Mouse (Mus musculus) limb, embryonic 14.5 days (tissue): ENCODE measurements around the gene Nt5dc2. TPM values are rescaled to one million over a fixed set of nuclear protein-coding genes. Genes with fewer than 3 reads are reported as not detected.

ENCODE experiments used
- ATAC-seq: fragments of 200-750 bp; cut with Nextera tagmentation; 2 replicates; pipeline ENCODE4 v1.8.0; 2017; ENCODE audit warnings: low read depth, moderate number of reproducible peaks, moderate TSS enrichment; ENCODE audit not compliant: low FRiP score
- DNase-seq: peaks from one replicate; pipeline ENCODE4 v3.0.0-alpha.2; 2015; ENCODE audit warnings: low spot score
- H3K27ac ChIP-seq: fragments of 300-500 bp; sonication (generic); replicated peaks from 2 replicates; pipeline ENCODE4 v1.5.1; 2014; ENCODE audit warnings: low read depth, mild to moderate bottlenecking, low read length, moderate library complexity, mixed read lengths
- H3K27me3 ChIP-seq: fragments of 300-500 bp; sonication (generic); 2 replicates; pipeline ENCODE4 v1.6.1; 2014; ENCODE audit warnings: low read length, mixed read lengths; ENCODE audit not compliant: control insufficient read depth, insufficient read depth
- H3K36me3 ChIP-seq: fragments of 300-500 bp; sonication (generic); 2 replicates; pipeline ENCODE4 v1.6.1; 2014; ENCODE audit warnings: mild to moderate bottlenecking, low read length, moderate library complexity, mixed read lengths; ENCODE audit not compliant: control insufficient read depth, insufficient read depth
- H3K4me1 ChIP-seq: fragments of 300-500 bp; sonication (generic); 2 replicates; pipeline ENCODE4 v1.6.1; 2014; ENCODE audit warnings: antibody characterized with exemption, low read length, mixed read lengths; ENCODE audit not compliant: control insufficient read depth, insufficient read depth
- H3K4me2 ChIP-seq: fragments of 300-500 bp; sonication (generic); replicated peaks from 2 replicates; pipeline ENCODE4 v1.6.1; 2014; ENCODE audit warnings: low read depth, mild to moderate bottlenecking, low read length, moderate library complexity; ENCODE audit not compliant: severe bottlenecking
- H3K4me3 ChIP-seq: fragments of 300-500 bp; sonication (generic); replicated peaks from 2 replicates; pipeline ENCODE4 v1.5.1; 2014; ENCODE audit warnings: low read length
- H3K9ac ChIP-seq: fragments of 300-500 bp; sonication (generic); 2 replicates; pipeline ENCODE4 v1.6.1; 2014; ENCODE audit warnings: mild to moderate bottlenecking, low read depth, low read length, moderate library complexity; ENCODE audit not compliant: severe bottlenecking
- H3K9me3 ChIP-seq: fragments of 300-500 bp; sonication (generic); 2 replicates; pipeline ENCODE4 v1.6.1; 2016; ENCODE audit warnings: low read length; ENCODE audit not compliant: control insufficient read depth
- POLR2A ChIP-seq: fragments of 200-500 bp; IDR thresholded peaks from 2 replicates; pipeline ENCODE4 v1.8.0; 2012; ENCODE audit warnings: inconsistent platforms, mild to moderate bottlenecking, moderate library complexity, borderline replicate concordance; ENCODE audit not compliant: insufficient read depth, insufficient read length; ENCODE audit errors: extremely low read depth
- WGBS: fragments of 180-500 bp; shearing (Covaris S2); extraction: QIAGEN DNeasy Blood & Tissue Kit; methylation state at CpG from one replicate; pipeline ENCODE4 v1.1.7; 2014; 5-methylcytosine and 5-hydroxymethylcytosine counted together
- polyA plus RNA-seq, 2 experiments: library from polyadenylated mRNA; depleted of rRNA in 1 of 2; stranded (reverse) in 1 of 2; unstranded in 1 of 2; fragments of >200 nt; fragmentation: Nextera tagmentation in 1 of 2; extraction: Ambion mirVana in 1 of 2; gene quantifications; 2 replicates each; pipeline versions ENCODE4 v1.2.1 to v1.2.3; 2012 to 2014

The Nt5dc2 gene
- polyA plus RNA-seq, 2 experiments, result 357 to 361 TPM

DNA sequence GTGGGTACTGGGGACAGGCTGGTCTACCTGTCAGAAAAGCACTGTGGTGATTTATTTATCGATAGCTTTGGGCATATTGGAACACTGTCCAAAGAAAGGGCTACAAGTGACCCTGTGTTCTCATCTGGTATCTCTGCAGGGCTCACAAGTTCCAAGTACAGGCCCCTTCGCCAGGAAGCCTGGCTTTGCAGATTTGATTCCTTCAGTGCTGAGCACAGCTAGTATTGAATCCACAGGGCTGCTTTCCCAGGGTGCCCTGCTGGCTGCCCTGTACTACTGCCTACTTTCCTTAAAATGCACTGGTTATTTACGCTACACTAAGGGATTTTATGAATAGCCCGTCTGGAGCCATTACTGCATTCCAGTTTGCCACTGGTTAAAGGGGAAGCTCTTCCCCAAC, 50.7 kb downstream of the Nt5dc2 start:
- Histone ChIP-seq H3K4me1 (no peaks in the 10 kb centered on the region), H3K4me2 (no peak overlapping the region), H3K27me3 (no peaks in the 10 kb centered on the region), H3K36me3 (peaks cover 98% of the 10 kb centered on the region), H3K4me3 (no peak overlapping the region), H3K27ac (no peak overlapping the region), H3K9me3 (no peaks in the 10 kb centered on the region), H3K9ac (no peak overlapping the region)
- WGBS, result 86% methylated on average over 4 of the region's 4 CpGs
- ATAC-seq, result no peak
- DNase-seq, result no peak
- no peak for TF ChIP-seq POLR2A

DNA sequence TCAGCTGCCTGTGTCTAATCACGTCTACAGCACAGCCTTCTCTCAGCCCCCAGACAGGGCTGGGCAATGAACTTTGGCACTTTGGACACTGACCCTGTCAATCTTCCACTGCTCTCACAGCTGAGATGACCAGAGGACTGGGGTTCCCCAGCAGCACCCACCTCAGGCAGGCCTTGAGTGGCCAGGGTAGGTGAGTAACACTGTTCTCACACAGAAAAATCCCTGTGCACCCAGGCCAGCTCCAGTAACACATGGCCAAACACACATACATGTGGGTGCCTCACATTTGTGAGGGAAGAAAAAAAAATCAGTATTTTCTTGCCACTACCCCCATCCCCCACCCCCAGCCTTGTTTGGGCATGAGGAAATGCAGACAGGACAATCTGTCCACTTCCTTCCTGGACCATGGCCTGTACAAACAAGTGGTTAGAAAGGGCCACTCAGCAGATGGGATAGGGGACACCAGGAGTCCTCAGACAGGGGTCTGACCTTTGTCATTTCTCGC, 52.0 kb downstream of the Nt5dc2 start:
- no peak overlapping the region for H3K4me2 ChIP-seq
- DNase-seq, result no peak
- H3K9ac ChIP-seq, result no peak overlapping the region
- TF ChIP-seq POLR2A, result no peak
- H3K4me3 ChIP-seq, result no peak overlapping the region
- H3K27me3 ChIP-seq, result no peaks in the 10 kb centered on the region
- H3K36me3 ChIP-seq, result peaks cover 98% of the 10 kb centered on the region
- ATAC-seq, result 0 out of 2 replicates have a peak, but pooled peaks have one; percentile 9
- H3K27ac ChIP-seq, result no peak overlapping the region
- 68% methylated on average over 2 of the region's 2 CpGs for WGBS
- H3K4me1 ChIP-seq, result no peaks in the 10 kb centered on the region
- H3K9me3 ChIP-seq, result no peaks in the 10 kb centered on the region

DNA sequence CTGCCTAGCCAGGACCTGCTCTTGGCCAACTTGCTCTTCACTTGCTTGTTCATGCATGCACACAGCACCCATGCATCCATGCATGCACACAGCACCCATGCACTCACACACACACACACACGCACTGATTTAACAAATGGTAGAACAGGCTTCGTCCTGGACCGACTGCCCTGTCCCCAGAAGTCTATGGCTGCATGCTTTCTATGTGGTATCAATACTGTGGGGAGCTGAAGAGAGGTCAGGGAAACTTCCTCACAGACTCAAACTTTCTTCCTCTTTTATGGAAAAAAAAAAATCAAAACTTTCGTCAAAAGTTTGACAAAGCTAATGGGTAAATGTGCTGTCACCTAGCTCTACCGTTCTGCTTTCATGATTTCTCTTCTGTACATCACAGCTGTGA, 52.7 kb downstream of the Nt5dc2 start:
- H3K4me1 ChIP-seq, result no peaks in the 10 kb centered on the region
- peaks cover 100% of the 10 kb centered on the region for H3K36me3 ChIP-seq
- no peaks in the 10 kb centered on the region for H3K27me3 ChIP-seq
- H3K9me3 ChIP-seq, result no peaks in the 10 kb centered on the region
- no peak for TF ChIP-seq POLR2A
- ATAC-seq (no peak), DNase-seq (no peak)
- H3K4me2 ChIP-seq, result no peak overlapping the region
- 91% methylated on average over 5 of the region's 5 CpGs for WGBS
- H3K4me3 ChIP-seq, result no peak overlapping the region
- no peak overlapping the region for H3K27ac ChIP-seq
- H3K9ac ChIP-seq, result no peak overlapping the region

DNA sequence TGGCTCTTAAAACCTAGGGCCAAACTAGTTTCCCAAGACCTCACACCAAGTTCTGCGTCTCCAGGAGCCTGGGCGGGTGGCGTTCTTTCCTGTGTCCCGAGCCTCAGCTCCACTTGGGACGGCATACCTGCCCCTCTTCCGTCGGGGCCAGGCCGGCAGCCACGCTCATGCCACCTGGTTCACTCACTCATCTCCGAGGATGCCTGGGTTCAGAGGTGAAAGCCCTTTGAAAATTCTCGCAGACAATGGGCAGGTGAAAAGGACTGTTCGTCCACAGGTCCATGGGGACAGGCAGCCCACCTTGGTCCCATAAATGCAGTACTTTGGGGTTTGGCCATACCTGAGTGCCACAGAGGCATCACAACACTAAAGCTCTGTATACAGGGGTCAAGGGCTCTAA, 53.3 kb downstream of the Nt5dc2 start:
- H3K4me1 ChIP-seq, result no peaks in the 10 kb centered on the region
- no peak for TF ChIP-seq POLR2A
- H3K9me3 ChIP-seq, result no peaks in the 10 kb centered on the region
- no peak for ATAC-seq
- no peak overlapping the region for H3K4me2 ChIP-seq
- H3K9ac ChIP-seq, result no peak overlapping the region
- no peak for DNase-seq
- H3K27me3 ChIP-seq, result no peaks in the 10 kb centered on the region
- 93% methylated on average over 12 of the region's 12 CpGs for WGBS
- no peak overlapping the region for H3K27ac ChIP-seq
- H3K36me3 ChIP-seq, result peaks cover 100% of the 10 kb centered on the region
- H3K4me3 ChIP-seq, result no peak overlapping the region

DNA sequence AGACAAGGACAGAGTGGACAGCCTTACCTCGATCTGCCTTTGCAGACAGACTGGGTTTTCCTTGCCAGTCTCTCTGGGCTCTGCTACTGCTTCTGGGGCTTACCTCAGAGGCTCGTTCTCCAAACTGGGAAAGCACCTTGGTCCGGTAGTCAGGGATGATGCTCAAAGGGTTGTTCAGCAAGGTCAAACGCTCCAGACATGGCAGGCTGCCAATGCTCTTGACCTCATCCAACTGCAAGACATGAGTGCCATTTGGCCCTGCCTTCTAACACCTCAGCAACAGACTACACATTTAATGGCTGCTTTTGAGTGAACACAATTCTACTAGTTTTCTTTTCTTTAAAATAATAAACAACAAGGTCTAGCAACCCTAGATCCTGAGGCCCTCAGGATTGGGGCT, 55.8 kb downstream of the Nt5dc2 start:
- no peak for DNase-seq
- Histone ChIP-seq H3K9ac (no peak overlapping the region), H3K36me3 (peaks cover 100% of the 10 kb centered on the region), H3K27ac (no peak overlapping the region), H3K9me3 (no peaks in the 10 kb centered on the region), H3K4me2 (no peak overlapping the region), H3K4me3 (no peak overlapping the region), H3K4me1 (no peaks in the 10 kb centered on the region), H3K27me3 (no peaks in the 10 kb centered on the region)
- no peak for TF ChIP-seq POLR2A
- no peak for ATAC-seq
- 85% methylated on average over 4 of the region's 4 CpGs for WGBS

Other genes starting within 250 kb of the Nt5dc2 start
- gene Itih4, start 244.6 kb upstream of the Nt5dc2 start, polyA plus RNA-seq (2012; rRNA removed), result 0.08 TPM in 2 replicates
- gene Itih4, start 244.6 kb upstream of the Nt5dc2 start, polyA plus RNA-seq (2014; fragmentation: Nextera tagmentation; extraction: Ambion mirVana), result not detected in 2 replicates
- gene Itih3, start 207.3 kb upstream of the Nt5dc2 start, polyA plus RNA-seq (2012; rRNA removed), result 0.13 and 0.21 TPM in 2 replicates
- 0.12 and 0.36 TPM in 2 replicates for gene Itih3, start 207.3 kb upstream of the Nt5dc2 start, polyA plus RNA-seq (2014; fragmentation: Nextera tagmentation; extraction: Ambion mirVana)
- gene Itih1, start 187.8 kb upstream of the Nt5dc2 start, polyA plus RNA-seq (2012; rRNA removed), result 0.03 TPM in 1 of 2 replicates, not detected in the other
- not detected in 2 replicates for gene Itih1, start 187.8 kb upstream of the Nt5dc2 start, polyA plus RNA-seq (2014; fragmentation: Nextera tagmentation; extraction: Ambion mirVana)
- gene Nek4, start 179.7 kb upstream of the Nt5dc2 start, polyA plus RNA-seq (2012; rRNA removed), result 8.0 TPM in 2 replicates
- gene Nek4, start 179.7 kb upstream of the Nt5dc2 start, polyA plus RNA-seq (2014; fragmentation: Nextera tagmentation; extraction: Ambion mirVana), result 8.8 and 8.9 TPM in 2 replicates
- gene Glt8d1, start 129.7 kb upstream of the Nt5dc2 start, polyA plus RNA-seq (2012; rRNA removed), result 108 and 128 TPM in 2 replicates
- gene Glt8d1, start 129.7 kb upstream of the Nt5dc2 start, polyA plus RNA-seq (2014; fragmentation: Nextera tagmentation; extraction: Ambion mirVana), result 67.9 and 70.4 TPM in 2 replicates
- 339 and 364 TPM in 2 replicates for gene Spcs1, start 129.4 kb upstream of the Nt5dc2 start, polyA plus RNA-seq (2012; rRNA removed)
- 423 and 460 TPM in 2 replicates for gene Spcs1, start 129.4 kb upstream of the Nt5dc2 start, polyA plus RNA-seq (2014; fragmentation: Nextera tagmentation; extraction: Ambion mirVana)
- 26.8 and 29.5 TPM in 2 replicates for gene Pbrm1, start 111.9 kb upstream of the Nt5dc2 start, polyA plus RNA-seq (2012; rRNA removed)
- 88.5 and 92.8 TPM in 2 replicates for gene Pbrm1, start 111.9 kb upstream of the Nt5dc2 start, polyA plus RNA-seq (2014; fragmentation: Nextera tagmentation; extraction: Ambion mirVana)
- gene Gnl3, start 111.9 kb upstream of the Nt5dc2 start, polyA plus RNA-seq (2012; rRNA removed), result 118 and 139 TPM in 2 replicates
- gene Gnl3, start 111.9 kb upstream of the Nt5dc2 start, polyA plus RNA-seq (2014; fragmentation: Nextera tagmentation; extraction: Ambion mirVana), result 105 and 117 TPM in 2 replicates
- gene Smim4, start 2.1 kb upstream of the Nt5dc2 start, polyA plus RNA-seq (2012; rRNA removed), result 28.2 and 37.4 TPM in 2 replicates
- gene Smim4, start 2.1 kb upstream of the Nt5dc2 start, polyA plus RNA-seq (2014; fragmentation: Nextera tagmentation; extraction: Ambion mirVana), result 62.7 and 68.1 TPM in 2 replicates
- gene Stab1, start 37.6 kb downstream of the Nt5dc2 start, polyA plus RNA-seq (2012; rRNA removed), result 68.5 and 81.8 TPM in 2 replicates
- gene Stab1, start 37.6 kb downstream of the Nt5dc2 start, polyA plus RNA-seq (2014; fragmentation: Nextera tagmentation; extraction: Ambion mirVana), result 59.5 and 64.4 TPM in 2 replicates
- 301 and 458 TPM in 2 replicates for gene Tnnc1, start 77.3 kb downstream of the Nt5dc2 start, polyA plus RNA-seq (2012; rRNA removed)
- 374 and 483 TPM in 2 replicates for gene Tnnc1, start 77.3 kb downstream of the Nt5dc2 start, polyA plus RNA-seq (2014; fragmentation: Nextera tagmentation; extraction: Ambion mirVana)
- gene Nisch, start 85.9 kb downstream of the Nt5dc2 start, polyA plus RNA-seq (2012; rRNA removed), result 514 and 640 TPM in 2 replicates
- 339 and 378 TPM in 2 replicates for gene Nisch, start 85.9 kb downstream of the Nt5dc2 start, polyA plus RNA-seq (2014; fragmentation: Nextera tagmentation; extraction: Ambion mirVana)
- 3.7 and 4.0 TPM in 2 replicates for gene Sema3g, start 86.8 kb downstream of the Nt5dc2 start, polyA plus RNA-seq (2012; rRNA removed)
- gene Sema3g, start 86.8 kb downstream of the Nt5dc2 start, polyA plus RNA-seq (2014; fragmentation: Nextera tagmentation; extraction: Ambion mirVana), result 0.25 and 0.29 TPM in 2 replicates
- gene Phf7, start 120.3 kb downstream of the Nt5dc2 start, polyA plus RNA-seq (2012; rRNA removed), result 9.5 and 10.5 TPM in 2 replicates
- 11.8 and 12.3 TPM in 2 replicates for gene Phf7, start 120.3 kb downstream of the Nt5dc2 start, polyA plus RNA-seq (2014; fragmentation: Nextera tagmentation; extraction: Ambion mirVana)
- 90.1 and 108 TPM in 2 replicates for gene Bap1, start 120.4 kb downstream of the Nt5dc2 start, polyA plus RNA-seq (2012; rRNA removed)
- 71.7 and 76.4 TPM in 2 replicates for gene Bap1, start 120.4 kb downstream of the Nt5dc2 start, polyA plus RNA-seq (2014; fragmentation: Nextera tagmentation; extraction: Ambion mirVana)
- gene Dnah1, start 192.8 kb downstream of the Nt5dc2 start, polyA plus RNA-seq (2012; rRNA removed), result 12.1 and 16.6 TPM in 2 replicates
- 5.6 and 7.8 TPM in 2 replicates for gene Dnah1, start 192.8 kb downstream of the Nt5dc2 start, polyA plus RNA-seq (2014; fragmentation: Nextera tagmentation; extraction: Ambion mirVana)
- 37.3 and 44.7 TPM in 2 replicates for gene Capn7, start 205.6 kb downstream of the Nt5dc2 start, polyA plus RNA-seq (2012; rRNA removed)
- 44.1 and 45.6 TPM in 2 replicates for gene Capn7, start 205.6 kb downstream of the Nt5dc2 start, polyA plus RNA-seq (2014; fragmentation: Nextera tagmentation; extraction: Ambion mirVana)